Mouse (Mus musculus) kidney, postnatal 0 days (tissue): Measurements from ENCODE around the gene M1ap. TPM values are rescaled to one million over a fixed set of nuclear protein-coding genes. Genes with fewer than 3 reads are reported as not detected.

Experiments used
- ATAC-seq: fragments of 200-750 bp; cut with Nextera tagmentation; replicated peaks from 2 replicates; pipeline ENCODE4 v1.8.0; 2017; ENCODE audit warnings: low read depth, moderate number of reproducible peaks, moderate TSS enrichment, moderate library complexity; ENCODE audit not compliant: low FRiP score
- DNase-seq: peaks from one replicate; pipeline ENCODE4 v3.0.0-alpha.2; 2016; ENCODE audit warnings: low spot score
- H3K27ac ChIP-seq: fragments of 300-500 bp; sonication (generic); 2 replicates; pipeline ENCODE4 v1.5.1; 2014; ENCODE audit warnings: mild to moderate bottlenecking
- H3K27me3 ChIP-seq: fragments of 300-500 bp; sonication (generic); 2 replicates; pipeline ENCODE4 v1.6.1; 2014; ENCODE audit warnings: low read length, mixed read lengths; ENCODE audit not compliant: insufficient read depth
- H3K36me3 ChIP-seq: fragments of 300-500 bp; sonication (generic); 2 replicates; pipeline ENCODE4 v1.6.1; 2014; ENCODE audit warnings: low read length, mixed read lengths; ENCODE audit not compliant: insufficient read depth
- H3K4me1 ChIP-seq: fragments of 300-500 bp; sonication (generic); replicated peaks from 2 replicates; pipeline ENCODE4 v1.6.1; 2014; ENCODE audit warnings: antibody characterized with exemption, low read length, mixed read lengths; ENCODE audit not compliant: insufficient read depth
- H3K4me2 ChIP-seq: fragments of 300-500 bp; sonication (generic); 2 replicates; pipeline ENCODE4 v1.6.1; 2014; ENCODE audit warnings: mild to moderate bottlenecking, low read length, moderate library complexity, mixed read lengths
- H3K4me3 ChIP-seq: fragments of 300-500 bp; sonication (generic); replicated peaks from 2 replicates; pipeline ENCODE4 v1.5.1; 2014; ENCODE audit warnings: low read depth, low read length
- H3K9ac ChIP-seq: fragments of 300-500 bp; sonication (generic); 2 replicates; pipeline ENCODE4 v1.6.1; 2014; ENCODE audit warnings: low read depth, low read length
- H3K9me3 ChIP-seq: fragments of 300-500 bp; sonication (generic); replicated peaks from 2 replicates; pipeline ENCODE4 v1.6.1; 2016; ENCODE audit warnings: low read length, inconsistent platforms, mixed read lengths
- CTCF ChIP-seq: IDR thresholded peaks from 2 replicates; pipeline ENCODE4 v1.5.1; 2016; ENCODE audit warnings: antibody characterized with exemption, low read depth, mild to moderate bottlenecking, moderate library complexity
- WGBS: fragments of 180-500 bp; shearing (Covaris S2); extraction: QIAGEN DNeasy Blood & Tissue Kit; methylation state at CpG from one replicate; pipeline ENCODE4 v1.1.7; 2014; 5-methylcytosine and 5-hydroxymethylcytosine counted together
- polyA plus RNA-seq: library from polyadenylated mRNA; unstranded; fragments of >200 nt; fragmentation: Nextera tagmentation; extraction: Ambion mirVana; gene quantifications from 2 replicates; pipeline ENCODE4 v1.2.1, GENCODE M21; 2015

M1ap gene
- polyA plus RNA-seq, 1 experiment from 2014 or later: 0.32 TPM

GRCm38 (mm10) chr6:83027293-83027692 is 80.6 kb downstream of the M1ap start:
- 0 out of 2 replicates have a peak, but pooled peaks cover 3% of the 10 kb centered on the region for H3K4me1 ChIP-seq
- no peak for TF ChIP-seq CTCF
- H3K9ac ChIP-seq: no peak overlapping the region
- no peak overlapping the region for H3K27ac ChIP-seq
- ATAC-seq (no peak), DNase-seq (no peak)
- H3K36me3 ChIP-seq: no peaks in the 10 kb centered on the region
- H3K4me3 ChIP-seq: no peak overlapping the region
- WGBS: 80% methylated on average over 8 of the region's 8 CpGs
- no peak overlapping the region for H3K4me2 ChIP-seq
- H3K9me3 ChIP-seq: no peaks in the 10 kb centered on the region
- H3K27me3 ChIP-seq: no peaks in the 10 kb centered on the region

- Histone ChIP-seq H3K9me3 (no peaks in the 10 kb centered on the region), H3K9ac (no peak overlapping the region), H3K27ac (no peak overlapping the region), H3K4me2 (no peak overlapping the region), H3K36me3 (no peaks in the 10 kb centered on the region), H3K27me3 (no peaks in the 10 kb centered on the region), H3K4me3 (no peak overlapping the region), H3K4me1 (0 out of 2 replicates have a peak, but pooled peaks cover 3% of the 10 kb centered on the region)
- TF ChIP-seq CTCF: no peak
- 60% methylated on average over 7 of the region's 9 CpGs for WGBS
- DNase-seq (no peak), ATAC-seq (no peak)
These were observed 81.0 kb downstream of the M1ap start for GRCm38 (mm10) chr6:83027706-83028105.

- Histone ChIP-seq H3K4me2 (no peak overlapping the region), H3K4me1 (0 out of 2 replicates have a peak, but pooled peaks cover 3% of the 10 kb centered on the region), H3K36me3 (no peaks in the 10 kb centered on the region), H3K27me3 (no peaks in the 10 kb centered on the region), H3K9ac (no peak overlapping the region), H3K27ac (no peak overlapping the region), H3K9me3 (no peaks in the 10 kb centered on the region), H3K4me3 (no peak overlapping the region)
- DNase-seq: no peak
- no peak for TF ChIP-seq CTCF
- WGBS: 36% methylated on average over 10 of the region's 10 CpGs
- ATAC-seq: no peak
These were observed 83.1 kb downstream of the M1ap start for GRCm38 (mm10) chr6:83029777-83030176.

GRCm38 (mm10) chr6:83031111-83031510 is 84.4 kb downstream of the M1ap start:
- no peaks in the 10 kb centered on the region for H3K27me3 ChIP-seq
- ATAC-seq: no peak
- H3K4me2 ChIP-seq: no peak overlapping the region
- no peak for DNase-seq
- H3K27ac ChIP-seq: no peak overlapping the region
- peaks cover 3% of the 10 kb centered on the region; the same call in 1 of the 2 replicates for H3K4me1 ChIP-seq
- no peak overlapping the region for H3K9ac ChIP-seq
- 77% methylated on average over 7 of the region's 7 CpGs for WGBS
- no peak for TF ChIP-seq CTCF
- H3K9me3 ChIP-seq: no peaks in the 10 kb centered on the region
- no peaks in the 10 kb centered on the region for H3K36me3 ChIP-seq
- no peak overlapping the region for H3K4me3 ChIP-seq

- Histone ChIP-seq H3K9me3 (no peaks in the 10 kb centered on the region), H3K27me3 (no peaks in the 10 kb centered on the region), H3K36me3 (no peaks in the 10 kb centered on the region), H3K4me1 (peaks cover 3% of the 10 kb centered on the region; the same call in 1 of the 2 replicates), H3K9ac (no peak overlapping the region), H3K4me2 (peak overlapping the region; percentile 82), H3K27ac (no peak overlapping the region), H3K4me3 (peak overlapping the region; percentile 64)
- ATAC-seq (no peak), DNase-seq (no peak)
- TF ChIP-seq CTCF: no peak
- 43% methylated on average over 18 of the region's 18 CpGs for WGBS
These were observed 85.4 kb downstream of the M1ap start for GRCm38 (mm10) chr6:83031921-83032590.

DNA sequence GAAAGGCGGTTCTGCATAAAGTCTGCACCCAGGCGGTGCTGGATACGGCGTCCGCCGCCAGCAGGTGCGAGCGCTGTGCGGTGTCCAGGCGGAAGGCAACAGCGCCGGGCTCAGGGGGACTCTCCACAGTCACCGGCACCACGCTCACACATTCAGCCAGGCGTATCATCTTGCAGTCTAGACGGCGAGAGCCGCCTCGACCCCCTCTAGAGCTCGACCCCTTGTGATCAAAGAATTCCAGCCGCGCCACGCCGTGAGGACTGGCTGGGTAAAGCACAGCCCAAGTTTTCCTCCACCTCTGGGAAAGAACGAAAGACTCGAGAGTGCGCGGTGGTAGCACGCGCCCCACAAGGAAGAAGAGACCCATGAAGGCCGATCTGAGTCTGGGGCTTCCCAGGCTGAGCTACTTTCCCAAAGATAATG is 86.1 kb downstream of the M1ap start:
- peak overlapping the region; percentile 51 for H3K9ac ChIP-seq
- ATAC-seq: peak; percentile 56
- peak overlapping the region; percentile 64 for H3K4me3 ChIP-seq
- H3K9me3 ChIP-seq: no peaks in the 10 kb centered on the region
- H3K27ac ChIP-seq: peak overlapping the region; percentile 92
- peak; percentile 32 for TF ChIP-seq CTCF
- peak overlapping the region; percentile 82 for H3K4me2 ChIP-seq
- under 1% methylated on average over 31 of the region's 31 CpGs for WGBS
- no peaks in the 10 kb centered on the region for H3K36me3 ChIP-seq
- peaks cover 3% of the 10 kb centered on the region; the same call in 1 of the 2 replicates for H3K4me1 ChIP-seq
- DNase-seq: peak; percentile 67
- H3K27me3 ChIP-seq: no peaks in the 10 kb centered on the region
